Mouse (Mus musculus): Measurements from ENCODE around the gene Ccdc146. TPM values are rescaled to one million over a fixed set of nuclear protein-coding genes. Genes with fewer than 3 reads are reported as not detected.

The Ccdc146 gene
- polyA plus RNA-seq, 1 experiment from 2014 or later = 0.36 TPM

DNA sequence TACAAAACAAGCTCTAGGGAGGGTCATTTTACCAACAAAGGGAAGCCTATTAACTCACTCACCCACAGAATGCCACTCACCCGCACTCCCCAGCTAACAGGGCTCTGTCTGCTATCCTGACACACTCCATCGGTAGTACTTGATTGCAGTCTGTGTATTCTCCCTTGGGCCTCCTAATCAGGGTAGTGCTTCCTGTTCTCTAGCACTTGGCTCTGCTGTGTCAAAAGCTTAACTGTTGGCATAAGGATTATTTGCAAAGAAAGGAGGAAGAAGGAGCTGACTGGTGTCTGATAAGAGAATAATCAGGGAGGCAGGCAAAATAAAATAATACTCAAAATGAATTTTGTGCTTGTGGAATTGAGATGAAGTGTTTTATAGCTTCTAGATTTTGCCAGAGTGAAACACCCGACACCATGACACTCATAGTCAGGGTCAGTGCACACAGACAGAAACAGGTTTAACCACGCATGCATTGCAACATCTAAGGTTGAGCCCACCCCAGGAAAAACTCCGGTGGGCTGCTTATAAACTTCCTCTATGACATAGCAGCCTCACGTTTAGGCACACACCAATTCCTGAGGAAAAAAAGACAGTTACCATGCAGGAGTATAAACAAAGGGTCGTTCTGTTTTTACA is 29.2 kb downstream of the Ccdc146 start:
- ATAC-seq (replicated peaks; ENCODE audit: low FRiP score) (no peak), DNase-seq (ENCODE audit: low spot score) (no peak)
- 51% methylated on average over 7 of the region's 7 CpGs for WGBS
- H3K9ac ChIP-seq (ENCODE audit: low read length) = no peak overlapping the region
- H3K4me3 ChIP-seq (ENCODE audit: low read depth, low read length) = no peak overlapping the region
- H3K27me3 ChIP-seq (ENCODE audit: control insufficient read depth, insufficient read depth, low read length) = no peaks in the 10 kb centered on the region
- no peak overlapping the region for H3K4me2 ChIP-seq (ENCODE audit: low read depth, low read length, severe bottlenecking)
- H3K4me1 ChIP-seq (replicated peaks; ENCODE audit: control insufficient read depth, insufficient read depth, low read length) = no peaks in the 10 kb centered on the region
- no peak overlapping the region for H3K27ac ChIP-seq (ENCODE audit: low read depth, low read length)
- H3K36me3 ChIP-seq (ENCODE audit: control insufficient read depth, insufficient read depth, low read length) = no peaks in the 10 kb centered on the region
- no peaks in the 10 kb centered on the region for H3K9me3 ChIP-seq (ENCODE audit: control insufficient read depth, low read length)

DNA sequence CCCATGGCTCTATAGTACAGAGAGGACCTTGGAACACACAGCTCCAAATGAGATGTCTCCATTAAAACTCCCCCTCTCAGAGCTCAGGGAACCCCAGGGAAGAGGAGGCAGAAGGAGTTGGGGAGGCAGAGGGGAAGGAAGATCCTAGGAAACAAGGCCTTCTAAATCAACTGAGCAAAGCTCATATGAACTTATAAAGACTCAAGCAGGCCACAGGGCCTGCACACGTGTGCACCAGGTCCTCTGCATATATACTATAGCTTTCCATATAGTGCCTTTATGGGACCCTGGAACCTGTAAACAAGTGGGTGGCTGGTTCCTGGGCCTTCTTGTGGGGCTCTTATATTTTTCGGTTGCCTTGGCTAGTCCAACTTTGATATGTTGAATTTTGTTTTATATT is 29.9 kb downstream of the Ccdc146 start:
- WGBS = 71% methylated on average over 2 of the region's 2 CpGs
- Histone ChIP-seq H3K27ac (ENCODE audit: low read depth, low read length) (no peak overlapping the region), H3K27me3 (ENCODE audit: control insufficient read depth, insufficient read depth, low read length) (no peaks in the 10 kb centered on the region), H3K4me3 (ENCODE audit: low read depth, low read length) (no peak overlapping the region), H3K36me3 (ENCODE audit: control insufficient read depth, insufficient read depth, low read length) (no peaks in the 10 kb centered on the region), H3K9me3 (ENCODE audit: control insufficient read depth, low read length) (no peaks in the 10 kb centered on the region), H3K4me1 (replicated peaks; ENCODE audit: control insufficient read depth, insufficient read depth, low read length) (no peaks in the 10 kb centered on the region), H3K9ac (ENCODE audit: low read length) (no peak overlapping the region), H3K4me2 (ENCODE audit: low read depth, low read length, severe bottlenecking) (no peak overlapping the region)
- no peak for ATAC-seq (replicated peaks; ENCODE audit: low FRiP score)
- DNase-seq (ENCODE audit: low spot score) = no peak

DNA sequence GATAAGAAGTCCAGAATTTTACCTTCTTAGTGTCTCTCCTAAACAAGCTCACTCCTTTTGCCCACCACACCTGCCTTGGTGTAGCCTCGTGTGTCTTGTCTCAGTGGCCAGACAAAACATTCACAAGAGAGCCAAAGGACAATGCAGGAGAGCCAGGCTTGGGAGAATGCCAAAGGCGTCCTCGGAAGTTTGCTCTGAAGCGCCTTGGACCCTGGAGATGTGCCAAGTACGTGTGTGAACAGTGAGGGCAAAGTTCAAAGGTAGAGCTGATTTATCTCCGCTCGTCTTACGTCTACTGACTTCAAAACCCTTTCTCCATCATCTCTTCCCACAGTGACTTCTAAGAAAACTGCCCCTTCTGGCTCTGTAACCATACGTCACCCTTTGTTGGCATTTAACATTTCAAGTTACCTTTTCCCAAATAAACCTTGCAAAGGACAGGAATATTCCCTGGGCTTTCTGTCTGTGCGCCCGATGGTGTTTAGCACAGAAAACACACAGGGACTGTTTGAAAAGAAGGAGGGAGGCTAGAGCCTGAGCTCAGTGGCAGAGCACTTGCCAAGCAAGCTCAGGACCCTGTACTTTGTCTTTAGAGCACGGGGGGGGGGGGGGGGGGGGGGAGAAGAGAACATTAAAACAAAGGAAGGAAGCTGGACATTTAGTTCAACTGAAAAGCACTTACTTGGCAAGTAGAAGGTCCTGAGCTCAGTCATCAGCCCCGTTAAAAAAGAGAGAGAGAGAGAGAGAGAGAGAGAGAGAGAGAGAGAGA is 32.7 kb downstream of the Ccdc146 start:
- no peak overlapping the region for H3K4me2 ChIP-seq (ENCODE audit: low read depth, low read length, severe bottlenecking)
- H3K4me1 ChIP-seq (replicated peaks; ENCODE audit: control insufficient read depth, insufficient read depth, low read length) = no peaks in the 10 kb centered on the region
- no peak overlapping the region for H3K27ac ChIP-seq (ENCODE audit: low read depth, low read length)
- no peak overlapping the region for H3K4me3 ChIP-seq (ENCODE audit: low read depth, low read length)
- no peaks in the 10 kb centered on the region for H3K9me3 ChIP-seq (ENCODE audit: control insufficient read depth, low read length)
- H3K9ac ChIP-seq (ENCODE audit: low read length) = no peak overlapping the region
- WGBS = 74% methylated on average over 13 of the region's 13 CpGs
- H3K27me3 ChIP-seq (ENCODE audit: control insufficient read depth, insufficient read depth, low read length) = no peaks in the 10 kb centered on the region
- no peaks in the 10 kb centered on the region for H3K36me3 ChIP-seq (ENCODE audit: control insufficient read depth, insufficient read depth, low read length)
- ATAC-seq (replicated peaks; ENCODE audit: low FRiP score) (no peak), DNase-seq (ENCODE audit: low spot score) (no peak)

DNA sequence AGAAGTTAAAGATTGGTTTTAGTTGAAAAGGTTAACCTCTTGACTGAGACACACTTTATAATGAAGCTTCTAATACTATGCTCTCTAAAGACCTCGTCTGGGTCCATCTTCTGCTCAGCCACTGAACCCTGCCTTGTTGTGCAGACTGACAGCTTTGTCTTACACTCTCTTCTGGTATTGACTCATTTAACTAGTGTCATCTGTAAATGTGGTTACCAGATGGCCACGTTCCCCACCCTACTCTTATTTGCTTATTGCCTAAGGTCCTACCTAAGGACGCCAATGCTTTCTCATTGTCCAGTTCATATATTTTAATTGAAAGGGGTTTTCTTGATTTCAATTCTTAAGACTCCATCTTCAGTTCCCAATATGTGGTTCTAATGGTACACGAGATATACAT is 35.6 kb downstream of the Ccdc146 start:
- ATAC-seq (replicated peaks; ENCODE audit: low FRiP score) (no peak), DNase-seq (ENCODE audit: low spot score) (no peak)
- Histone ChIP-seq H3K4me1 (replicated peaks; ENCODE audit: control insufficient read depth, insufficient read depth, low read length) (no peaks in the 10 kb centered on the region), H3K27ac (ENCODE audit: low read depth, low read length) (no peak overlapping the region), H3K4me2 (ENCODE audit: low read depth, low read length, severe bottlenecking) (no peak overlapping the region), H3K4me3 (ENCODE audit: low read depth, low read length) (no peak overlapping the region), H3K9me3 (ENCODE audit: control insufficient read depth, low read length) (no peaks in the 10 kb centered on the region), H3K27me3 (ENCODE audit: control insufficient read depth, insufficient read depth, low read length) (no peaks in the 10 kb centered on the region), H3K9ac (ENCODE audit: low read length) (no peak overlapping the region), H3K36me3 (ENCODE audit: control insufficient read depth, insufficient read depth, low read length) (no peaks in the 10 kb centered on the region)
- WGBS = 80% methylated on average over 4 of the region's 4 CpGs

DNA sequence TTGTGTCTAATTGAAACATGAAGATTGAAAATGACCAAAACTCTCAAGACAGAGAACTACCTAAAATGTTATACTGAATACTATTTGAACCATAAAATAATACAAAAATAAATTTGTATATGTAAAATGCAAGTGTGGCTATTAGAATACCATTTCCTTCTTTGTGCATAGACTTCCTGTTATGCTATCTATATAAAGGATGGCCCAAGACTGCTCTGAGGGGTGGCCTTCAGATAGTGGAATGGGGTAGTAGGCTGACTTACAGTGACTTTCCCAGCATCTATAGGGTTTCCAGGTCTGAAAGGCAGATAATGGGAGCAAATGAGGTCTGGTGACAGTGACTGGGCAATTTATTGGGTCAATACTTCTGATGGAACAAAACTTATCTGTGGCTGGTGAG is 37.1 kb downstream of the Ccdc146 start:
- H3K9ac ChIP-seq (ENCODE audit: low read length) = no peak overlapping the region
- no peak overlapping the region for H3K4me3 ChIP-seq (ENCODE audit: low read depth, low read length)
- no peaks in the 10 kb centered on the region for H3K36me3 ChIP-seq (ENCODE audit: control insufficient read depth, insufficient read depth, low read length)
- DNase-seq (ENCODE audit: low spot score) (no peak), ATAC-seq (replicated peaks; ENCODE audit: low FRiP score) (no peak)
- H3K27ac ChIP-seq (ENCODE audit: low read depth, low read length) = no peak overlapping the region
- H3K9me3 ChIP-seq (ENCODE audit: control insufficient read depth, low read length) = no peaks in the 10 kb centered on the region
- no peaks in the 10 kb centered on the region for H3K27me3 ChIP-seq (ENCODE audit: control insufficient read depth, insufficient read depth, low read length)
- no peaks in the 10 kb centered on the region for H3K4me1 ChIP-seq (replicated peaks; ENCODE audit: control insufficient read depth, insufficient read depth, low read length)
- no peak overlapping the region for H3K4me2 ChIP-seq (ENCODE audit: low read depth, low read length, severe bottlenecking)

DNA sequence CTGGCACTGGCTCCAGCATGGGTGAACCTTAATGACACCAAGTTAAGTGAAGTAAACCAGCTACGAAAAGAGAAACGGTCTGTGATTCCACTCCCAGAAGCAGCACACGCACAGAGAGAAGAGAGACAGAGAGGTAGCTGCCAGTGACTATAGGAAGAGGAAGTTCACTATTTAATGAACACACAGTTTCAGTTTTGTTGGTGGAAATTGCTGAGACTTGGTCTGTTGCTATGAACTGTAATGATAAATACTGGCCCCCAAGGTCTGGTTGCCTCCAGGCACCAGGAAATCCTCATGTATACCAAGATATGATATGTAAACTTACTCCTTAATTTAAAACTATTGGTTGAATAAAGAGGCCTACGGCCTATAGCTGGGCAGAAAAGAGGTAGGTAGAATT is 38.0 kb downstream of the Ccdc146 start:
- no peak overlapping the region for H3K9ac ChIP-seq (ENCODE audit: low read length)
- no peak overlapping the region for H3K4me2 ChIP-seq (ENCODE audit: low read depth, low read length, severe bottlenecking)
- ATAC-seq (replicated peaks; ENCODE audit: low FRiP score) (no peak), DNase-seq (ENCODE audit: low spot score) (no peak)
- H3K4me1 ChIP-seq (replicated peaks; ENCODE audit: control insufficient read depth, insufficient read depth, low read length) = no peaks in the 10 kb centered on the region
- H3K4me3 ChIP-seq (ENCODE audit: low read depth, low read length) = no peak overlapping the region
- no peaks in the 10 kb centered on the region for H3K27me3 ChIP-seq (ENCODE audit: control insufficient read depth, insufficient read depth, low read length)
- H3K36me3 ChIP-seq (ENCODE audit: control insufficient read depth, insufficient read depth, low read length) = no peaks in the 10 kb centered on the region
- no peak overlapping the region for H3K27ac ChIP-seq (ENCODE audit: low read depth, low read length)
- 88% methylated on average over 4 of the region's 4 CpGs for WGBS
- H3K9me3 ChIP-seq (ENCODE audit: control insufficient read depth, low read length) = no peaks in the 10 kb centered on the region

DNA sequence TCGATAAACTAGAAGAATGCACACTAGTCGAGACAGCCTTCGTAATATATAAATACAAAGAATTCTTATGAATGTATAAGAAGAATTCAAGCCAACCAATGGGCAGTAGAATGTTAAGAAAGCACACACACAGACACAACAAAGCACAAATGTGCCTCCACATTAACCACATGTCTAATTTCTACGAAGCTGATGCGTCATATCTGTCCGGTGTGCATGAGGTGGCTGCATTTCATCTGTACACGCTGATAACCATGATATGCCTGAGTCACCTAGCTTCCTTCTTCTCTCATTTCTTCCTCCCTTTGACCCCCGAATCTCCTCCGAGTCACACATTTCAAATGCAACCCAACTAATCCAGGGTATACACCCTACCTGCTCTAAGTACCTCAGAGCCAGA is 39.5 kb downstream of the Ccdc146 start:
- Histone ChIP-seq H3K9me3 (ENCODE audit: control insufficient read depth, low read length) (no peaks in the 10 kb centered on the region), H3K4me2 (ENCODE audit: low read depth, low read length, severe bottlenecking) (no peak overlapping the region), H3K4me1 (replicated peaks; ENCODE audit: control insufficient read depth, insufficient read depth, low read length) (no peaks in the 10 kb centered on the region), H3K27ac (ENCODE audit: low read depth, low read length) (no peak overlapping the region), H3K36me3 (ENCODE audit: control insufficient read depth, insufficient read depth, low read length) (no peaks in the 10 kb centered on the region), H3K27me3 (ENCODE audit: control insufficient read depth, insufficient read depth, low read length) (no peaks in the 10 kb centered on the region), H3K4me3 (ENCODE audit: low read depth, low read length) (no peak overlapping the region), H3K9ac (ENCODE audit: low read length) (no peak overlapping the region)
- 92% methylated on average over 9 of the region's 9 CpGs for WGBS
- DNase-seq (ENCODE audit: low spot score) (no peak), ATAC-seq (replicated peaks; ENCODE audit: low FRiP score) (no peak)

DNA sequence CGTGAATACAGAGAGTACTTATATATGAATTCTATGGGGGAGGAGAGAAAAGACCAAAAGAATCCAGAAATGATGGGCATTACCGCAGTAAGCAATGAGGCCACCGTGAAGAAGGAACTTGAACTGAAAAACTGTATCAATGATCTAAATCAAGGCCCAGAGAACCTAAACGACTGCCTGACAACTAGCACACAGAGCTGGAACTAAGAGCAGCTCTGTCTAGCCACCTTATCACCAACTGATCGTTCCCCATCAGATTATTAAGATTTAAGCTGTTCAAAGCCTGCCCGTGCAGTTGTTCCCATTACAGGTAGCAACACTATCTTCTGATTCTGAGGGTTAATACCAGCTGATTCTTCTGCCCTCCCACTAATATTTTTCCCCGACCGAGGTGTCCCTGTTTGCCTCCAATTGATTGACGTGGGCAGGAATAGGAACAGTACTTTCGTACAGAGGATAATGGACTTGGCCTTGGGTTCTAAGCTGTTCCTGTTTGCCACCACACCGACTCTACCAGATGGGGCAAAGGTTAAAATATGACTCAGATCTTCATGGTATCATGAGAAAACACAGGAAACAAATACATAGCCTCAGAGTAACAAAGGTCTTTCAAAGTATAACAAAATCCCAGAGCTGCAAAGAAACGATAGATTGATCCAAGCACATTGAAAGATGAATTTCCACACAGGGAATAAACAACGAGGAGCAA is 40.1 kb downstream of the Ccdc146 start:
- no peak overlapping the region for H3K4me3 ChIP-seq (ENCODE audit: low read depth, low read length)
- no peak for ATAC-seq (replicated peaks; ENCODE audit: low FRiP score)
- DNase-seq (ENCODE audit: low spot score) = no peak
- H3K27me3 ChIP-seq (ENCODE audit: control insufficient read depth, insufficient read depth, low read length) = no peaks in the 10 kb centered on the region
- WGBS = 84% methylated on average over 13 of the region's 13 CpGs
- H3K27ac ChIP-seq (ENCODE audit: low read depth, low read length) = no peak overlapping the region
- H3K36me3 ChIP-seq (ENCODE audit: control insufficient read depth, insufficient read depth, low read length) = no peaks in the 10 kb centered on the region
- no peak overlapping the region for H3K4me2 ChIP-seq (ENCODE audit: low read depth, low read length, severe bottlenecking)
- no peaks in the 10 kb centered on the region for H3K4me1 ChIP-seq (replicated peaks; ENCODE audit: control insufficient read depth, insufficient read depth, low read length)
- H3K9me3 ChIP-seq (ENCODE audit: control insufficient read depth, low read length) = no peaks in the 10 kb centered on the region
- H3K9ac ChIP-seq (ENCODE audit: low read length) = no peak overlapping the region
